Mouse (Mus musculus) leukemia stem cell, adult 10-12 weeks (primary cell): ENCODE results near the gene Tas2r104. TPM values are rescaled to one million over a fixed set of nuclear protein-coding genes. Genes with fewer than 3 reads are reported as not detected.

Experiments used
- polyA plus RNA-seq: library from polyadenylated mRNA; stranded (reverse); fragments of >175 nt; gene quantifications from 2 replicates; pipeline ENCODE4 v1.2.3, GENCODE M21; 2012; ENCODE audit warnings: low replicate concordance

Gene Tas2r104
- not detected in 2 replicates for polyA plus RNA-seq

DNA sequence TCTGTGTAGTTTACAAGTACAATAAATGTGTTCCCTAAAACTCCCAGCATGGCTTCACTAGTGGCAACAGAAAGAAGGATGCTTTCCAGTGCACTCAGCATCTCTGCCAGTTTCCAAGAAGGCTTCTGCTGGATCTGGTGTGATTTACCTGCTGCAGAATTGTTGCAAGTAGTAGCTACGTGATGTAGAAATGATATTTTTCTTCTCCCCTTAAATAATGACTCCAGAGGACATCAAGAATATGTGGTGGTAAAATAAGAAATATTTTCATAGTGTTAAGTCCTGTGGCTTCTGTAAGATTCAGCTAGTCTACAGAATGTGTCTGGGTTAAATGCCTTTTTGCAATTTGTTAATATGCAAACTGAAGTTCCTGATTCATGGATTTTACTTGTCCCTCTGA is at the start of gene Tas2r104:
Gene Tas2r104, minus strand, starts transcription at position 101 of the 400 bp plus-strand sequence.

DNA sequence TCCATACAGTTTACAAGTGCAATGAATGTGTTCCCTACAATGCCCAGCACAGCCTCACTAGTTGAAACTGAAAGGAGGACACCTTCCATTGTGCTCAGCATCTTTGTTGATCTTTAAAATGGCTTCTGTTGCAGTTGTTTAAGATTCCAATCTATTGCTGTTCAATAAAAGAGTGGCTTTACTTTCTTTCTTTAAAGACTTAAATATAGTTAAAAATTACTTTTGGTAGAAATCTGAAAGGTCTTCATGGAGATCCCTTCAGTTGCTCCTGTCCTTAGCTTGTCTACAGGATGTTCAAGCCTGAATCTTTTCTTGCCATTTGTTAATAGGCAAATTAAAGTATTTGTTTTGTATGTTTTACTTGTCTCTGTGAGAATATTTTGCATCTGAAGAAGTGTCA is 4.4 kb upstream of the Tas2r104 start, which contains the start of gene Tas2r114:
Gene Tas2r114, minus strand, starts transcription at position 101 of the 400 bp plus-strand sequence.

DNA sequence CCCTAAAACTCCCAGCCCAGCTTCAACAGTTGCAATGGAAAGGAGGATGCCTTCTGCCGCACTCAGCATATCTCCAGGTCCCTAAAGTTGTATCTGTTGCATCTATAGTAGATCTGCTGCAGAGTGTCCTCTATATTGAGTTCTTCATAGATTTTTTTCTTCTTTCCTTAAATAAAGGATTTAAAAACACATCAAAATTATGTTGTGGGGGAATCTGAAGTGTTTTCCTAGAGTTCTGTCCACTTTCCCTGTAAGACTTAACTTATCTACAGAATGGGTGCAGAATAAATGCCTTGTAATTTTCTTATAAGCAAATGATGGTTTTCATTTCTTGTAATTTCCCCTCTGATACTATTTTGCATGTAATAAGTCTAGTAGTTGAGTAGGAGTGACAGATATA is 1.9 kb upstream of the Tas2r104 start, which contains the start of gene Tas2r105:
Gene Tas2r105, minus strand, starts transcription at position 101 of the 400 bp plus-strand sequence.

DNA sequence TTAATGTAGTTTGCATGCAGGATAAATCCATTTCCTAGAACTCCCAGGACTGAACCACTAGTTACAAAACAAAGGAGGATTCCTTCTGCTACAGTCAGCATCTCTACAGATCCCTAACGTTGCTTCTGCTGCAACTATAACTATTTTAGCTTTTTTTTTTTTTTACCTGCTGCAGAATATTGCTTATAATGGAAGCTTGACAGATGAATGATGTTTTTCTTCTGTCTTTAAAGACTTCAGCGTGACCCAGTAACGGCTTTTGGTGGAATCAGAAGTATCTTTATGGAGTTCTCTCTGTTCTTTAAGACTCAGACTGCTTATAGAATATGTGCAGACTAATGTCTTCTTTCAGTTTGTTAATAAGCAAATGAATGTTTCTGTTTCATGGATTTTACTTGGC is 6.8 kb downstream of the Tas2r104 start, which contains the start of gene Tas2r106:
Gene Tas2r106, minus strand, starts transcription at position 101 of the 400 bp plus-strand sequence.

DNA sequence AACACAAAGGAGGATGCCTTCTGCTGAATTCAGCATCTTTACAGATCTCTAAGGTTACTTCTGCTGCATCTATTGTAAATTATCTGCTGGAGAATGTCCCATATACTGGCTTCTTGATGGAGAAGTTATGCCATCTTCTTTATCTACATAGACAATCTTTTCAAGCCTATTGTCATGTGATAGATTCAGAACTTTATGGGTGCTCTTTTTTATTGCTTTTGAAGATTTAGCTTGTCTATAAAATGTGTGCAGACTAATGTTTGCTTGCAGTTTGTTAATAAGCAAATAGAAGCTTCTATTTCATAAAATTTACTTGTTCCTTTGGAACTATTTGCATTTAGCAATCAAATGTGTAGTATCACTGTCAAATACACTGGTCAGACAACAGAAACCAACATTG is 25.5 kb downstream of the Tas2r104 start, which contains the start of gene Tas2r107:
Gene Tas2r107, minus strand, starts transcription at position 101 of the 400 bp plus-strand sequence.

Other genes with a start within 250 kb of the Tas2r104 start
- gene 5430401F13Rik, start 199.3 kb downstream of the Tas2r104 start, polyA plus RNA-seq: not detected in 2 replicates
- not detected in 2 replicates for gene Gm6619, start 199.3 kb downstream of the Tas2r104 start, polyA plus RNA-seq
- not detected in 2 replicates for gene Tas2r130, start 54.8 kb downstream of the Tas2r104 start, polyA plus RNA-seq
- gene Tas2r107, start 25.6 kb downstream of the Tas2r104 start, polyA plus RNA-seq: not detected in 2 replicates
- gene Tas2r106, start 6.9 kb downstream of the Tas2r104 start, polyA plus RNA-seq: not detected in 2 replicates
- gene Tas2r105, start 1.8 kb upstream of the Tas2r104 start, polyA plus RNA-seq: not detected in 2 replicates
- not detected in 2 replicates for gene Tas2r114, start 4.3 kb upstream of the Tas2r104 start, polyA plus RNA-seq